Mouse (Mus musculus): ENCODE data around the gene Ppp1r16b. TPM values are rescaled to one million over a fixed set of nuclear protein-coding genes. Genes with fewer than 3 reads are reported as not detected.

Gene Ppp1r16b
- polyA plus RNA-seq, 1 experiment from 2014 or later, result 2.9 TPM

- H3K36me3 ChIP-seq (replicated peaks), result 0 out of 2 replicates have a peak, but pooled peaks cover 5% of the 10 kb centered on the region
These were observed 103.2 kb downstream of the Ppp1r16b start for GRCm38 (mm10) chr2:158768350-158768749.

DNA sequence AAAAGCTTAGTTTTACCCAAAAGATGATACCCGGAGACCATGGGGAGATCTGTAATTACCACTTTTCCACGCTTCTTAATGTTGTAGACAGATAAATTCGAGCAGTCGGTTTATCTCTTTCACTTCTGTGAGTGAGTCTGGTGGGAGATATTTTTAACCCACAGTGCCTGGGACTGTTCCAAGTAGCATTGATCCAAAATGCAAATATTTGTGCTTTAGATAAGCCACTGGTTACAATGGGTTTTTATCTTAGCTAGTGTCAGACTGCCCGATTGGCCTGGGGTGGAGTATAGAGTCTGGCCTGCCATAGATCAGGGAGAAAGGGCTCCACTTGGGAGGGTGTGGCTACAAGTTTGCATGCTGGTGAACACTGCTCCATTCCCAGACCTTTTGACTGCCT is 103.6 kb downstream of the Ppp1r16b start:
- Histone ChIP-seq H3K27ac (no peak overlapping the region), H3K36me3 (replicated peaks) (peaks cover 5% of the 10 kb centered on the region; the same call in 1 of the 2 replicates), H3K27me3 (no peaks in the 10 kb centered on the region), H3K4me2 (peak overlapping the region; percentile 78), H3K4me1 (peaks cover 54% of the 10 kb centered on the region), H3K9me3 (no peaks in the 10 kb centered on the region), H3K4me3 (replicated peaks) (peak overlapping the region; percentile 71), H3K9ac (peak overlapping the region; percentile 65)
- ATAC-seq (ENCODE audit: low FRiP score), result no peak
- 9% methylated on average over 5 of the region's 5 CpGs for WGBS

More at GRCm38 (mm10) chr2:158768350-158768749, 103.2 kb downstream of the Ppp1r16b start:
- H3K27ac ChIP-seq, result peak overlapping the region; percentile 68
- H3K4me2 ChIP-seq, result peak overlapping the region; percentile 78
- peak; percentile 12; the same call in 1 of the 2 replicates for ATAC-seq (ENCODE audit: low FRiP score)
- H3K9ac ChIP-seq, result peak overlapping the region; percentile 65
- H3K4me3 ChIP-seq (replicated peaks), result peak overlapping the region; percentile 71
- H3K27me3 ChIP-seq, result no peaks in the 10 kb centered on the region
- WGBS, result 0% methylated on average over 31 of the region's 37 CpGs
- H3K9me3 ChIP-seq, result no peaks in the 10 kb centered on the region
- H3K4me1 ChIP-seq, result peaks cover 51% of the 10 kb centered on the region

DNA sequence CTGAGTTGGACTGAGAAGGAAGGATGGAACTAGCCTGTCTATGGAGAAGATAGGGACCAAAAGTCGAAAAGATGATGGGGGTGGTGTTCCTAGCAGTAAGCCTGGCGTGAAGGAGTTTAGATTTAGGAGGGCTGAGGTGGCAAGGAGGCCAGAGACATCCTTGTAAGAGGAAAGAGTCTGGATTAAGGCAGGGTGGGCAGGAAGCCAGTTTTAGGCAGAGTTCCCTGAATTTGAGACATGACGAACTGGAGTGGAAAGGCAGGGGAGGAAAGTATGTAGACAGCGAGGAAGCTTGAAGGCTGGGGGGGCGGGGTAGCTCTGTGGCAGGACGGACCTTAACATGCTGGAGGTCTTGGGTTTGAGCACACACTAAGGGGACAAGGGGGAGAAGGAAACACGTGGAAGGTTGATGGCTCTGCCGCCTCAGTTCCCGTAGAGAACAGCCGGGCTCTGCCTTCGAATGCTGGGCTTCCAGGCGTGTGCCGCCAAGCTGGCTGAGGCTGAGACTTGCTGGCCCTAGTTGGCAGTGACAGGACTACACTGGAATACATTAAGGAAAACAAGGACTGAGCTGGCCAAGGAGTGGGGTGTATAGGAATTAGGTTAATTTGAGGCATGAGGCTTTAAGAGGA is 105.0 kb downstream of the Ppp1r16b start:
- Histone ChIP-seq H3K36me3 (replicated peaks) (peaks cover 8% of the 10 kb centered on the region; the same call in 1 of the 2 replicates), H3K9ac (peak overlapping the region; percentile 65), H3K27ac (no peak overlapping the region), H3K27me3 (no peaks in the 10 kb centered on the region), H3K4me3 (replicated peaks) (peak overlapping the region; percentile 71), H3K9me3 (no peaks in the 10 kb centered on the region), H3K4me1 (peaks cover 54% of the 10 kb centered on the region), H3K4me2 (peak overlapping the region; percentile 78)
- ATAC-seq (ENCODE audit: low FRiP score), result no peak
- 49% methylated on average over 13 of the region's 13 CpGs for WGBS

DNA sequence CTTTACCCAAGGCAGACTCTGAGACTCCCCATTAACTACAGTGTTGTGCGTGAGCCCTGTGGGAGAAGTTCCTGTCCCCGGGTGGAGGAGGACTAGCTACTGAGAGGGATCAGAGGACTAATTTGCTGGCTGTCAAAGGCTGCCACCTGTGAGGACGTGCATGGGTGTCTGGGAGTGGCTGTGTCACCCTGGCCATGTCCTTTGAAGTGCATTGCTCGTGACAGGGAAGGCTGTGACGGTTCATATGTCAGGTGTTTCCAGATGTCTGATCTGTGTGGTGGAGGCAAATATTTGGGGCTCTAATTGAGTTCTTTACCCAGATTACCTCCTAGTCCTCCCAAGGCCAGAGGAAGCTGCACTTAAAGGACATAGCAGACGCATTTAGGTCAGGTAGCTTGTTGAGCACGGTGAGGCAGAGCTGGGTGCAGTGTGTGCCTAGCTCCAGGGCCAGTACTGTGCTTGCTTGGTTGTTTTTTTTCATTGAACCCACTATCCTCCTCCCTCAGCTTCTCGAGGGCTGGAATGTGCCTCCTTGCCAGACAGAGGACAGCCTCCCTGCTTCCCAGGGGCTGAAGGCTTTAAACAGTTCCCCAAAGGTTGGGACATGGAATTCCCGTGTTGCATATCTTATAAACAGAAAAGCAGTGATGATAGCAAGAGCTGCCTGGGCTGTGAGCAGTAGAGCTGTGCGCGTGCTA is 106.0 kb downstream of the Ppp1r16b start:
- peaks cover 54% of the 10 kb centered on the region for H3K4me1 ChIP-seq
- no peak overlapping the region for H3K27ac ChIP-seq
- peak overlapping the region; percentile 71; the same call in 1 of the 2 replicates for H3K4me3 ChIP-seq (replicated peaks)

DNA sequence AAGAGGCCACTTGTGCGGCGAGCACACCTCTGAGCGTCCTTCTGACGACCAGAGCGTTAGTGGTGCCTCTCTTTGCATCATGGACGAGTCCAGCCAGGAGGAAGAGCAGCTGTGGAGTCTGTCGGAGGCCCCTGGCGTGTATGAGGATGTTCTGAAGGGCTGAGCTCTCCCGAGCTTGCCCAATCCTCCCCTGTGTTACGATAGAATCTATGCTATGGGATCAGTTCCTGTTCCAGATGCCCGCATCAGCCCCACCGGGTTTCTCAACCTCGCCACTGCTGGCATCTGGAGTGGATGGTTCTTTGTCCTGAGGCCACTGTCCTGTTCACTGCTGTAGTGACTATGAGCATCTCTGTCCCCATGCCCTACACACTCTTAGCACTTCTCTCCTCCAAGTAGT is 107.6 kb downstream of the Ppp1r16b start:
- WGBS, result 81% methylated on average over 13 of the region's 13 CpGs
- H3K4me1 ChIP-seq, result peaks cover 53% of the 10 kb centered on the region

More for the DNA sequence above, 106.0 kb downstream of the Ppp1r16b start:
- no peak for ATAC-seq (ENCODE audit: low FRiP score)
- Histone ChIP-seq H3K27me3 (no peaks in the 10 kb centered on the region), H3K4me2 (peak overlapping the region; percentile 78), H3K9me3 (no peaks in the 10 kb centered on the region), H3K36me3 (replicated peaks) (peaks cover 14% of the 10 kb centered on the region), H3K9ac (peak overlapping the region; percentile 36; the same call in 1 of the 2 replicates)
- WGBS, result 62% methylated on average over 11 of the region's 11 CpGs

GRCm38 (mm10) chr2:158774886-158775285 is 109.7 kb downstream of the Ppp1r16b start:
- Histone ChIP-seq H3K9ac (no peak overlapping the region), H3K4me3 (replicated peaks) (no peak overlapping the region), H3K4me1 (peaks cover 38% of the 10 kb centered on the region), H3K27me3 (no peaks in the 10 kb centered on the region), H3K4me2 (no peak overlapping the region), H3K27ac (no peak overlapping the region), H3K36me3 (replicated peaks) (peaks cover 29% of the 10 kb centered on the region), H3K9me3 (no peaks in the 10 kb centered on the region)
- ATAC-seq (ENCODE audit: low FRiP score), result no peak
- WGBS, result 90% methylated on average over 8 of the region's 8 CpGs

More for the DNA sequence above, 107.6 kb downstream of the Ppp1r16b start:
- Histone ChIP-seq H3K36me3 (replicated peaks) (peaks cover 20% of the 10 kb centered on the region), H3K9ac (no peak overlapping the region), H3K9me3 (no peaks in the 10 kb centered on the region), H3K4me2 (no peak overlapping the region), H3K27ac (no peak overlapping the region), H3K4me3 (replicated peaks) (no peak overlapping the region), H3K27me3 (no peaks in the 10 kb centered on the region)
- ATAC-seq (ENCODE audit: low FRiP score), result no peak

GRCm38 (mm10) chr2:158776716-158777115 is 111.5 kb downstream of the Ppp1r16b start:
- H3K36me3 ChIP-seq (replicated peaks), result peaks cover 46% of the 10 kb centered on the region
- no peaks in the 10 kb centered on the region for H3K27me3 ChIP-seq
- 92% methylated on average over 4 of the region's 4 CpGs for WGBS

DNA sequence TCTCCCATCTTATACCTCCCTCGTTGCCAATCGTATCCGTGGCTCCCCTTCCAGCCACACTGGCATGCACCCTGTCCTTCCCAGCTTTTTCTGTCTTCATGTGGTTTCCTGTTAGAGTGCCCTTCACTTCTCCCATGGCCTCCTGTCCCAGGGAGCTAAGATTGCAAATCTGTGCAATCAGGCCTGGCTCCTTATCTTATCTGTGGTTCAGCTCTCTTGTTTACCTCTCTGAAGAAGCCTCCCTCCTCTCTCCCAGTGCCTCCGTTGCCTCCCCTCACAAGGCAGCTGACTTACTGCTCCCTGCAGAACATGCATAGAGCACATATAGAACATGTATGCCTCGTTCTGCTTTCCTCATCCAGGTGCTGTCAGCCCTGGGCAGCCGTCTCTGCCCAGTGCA is 112.3 kb downstream of the Ppp1r16b start:
- ATAC-seq (ENCODE audit: low FRiP score), result no peak
- Histone ChIP-seq H3K27ac (no peak overlapping the region), H3K9ac (no peak overlapping the region), H3K4me1 (peaks cover 16% of the 10 kb centered on the region; the same call in 1 of the 2 replicates), H3K4me3 (replicated peaks) (no peak overlapping the region), H3K27me3 (no peaks in the 10 kb centered on the region), H3K9me3 (no peaks in the 10 kb centered on the region), H3K36me3 (replicated peaks) (peaks cover 51% of the 10 kb centered on the region), H3K4me2 (no peak overlapping the region)
- 87% methylated on average over 6 of the region's 6 CpGs for WGBS

More at GRCm38 (mm10) chr2:158776716-158777115, 111.5 kb downstream of the Ppp1r16b start:
- Histone ChIP-seq H3K4me1 (peaks cover 20% of the 10 kb centered on the region), H3K9me3 (no peaks in the 10 kb centered on the region), H3K9ac (no peak overlapping the region), H3K4me2 (no peak overlapping the region), H3K4me3 (replicated peaks) (no peak overlapping the region), H3K27ac (no peak overlapping the region)
- ATAC-seq (ENCODE audit: low FRiP score), result no peak

- no peaks in the 10 kb centered on the region for H3K27me3 ChIP-seq
- H3K9ac ChIP-seq, result no peak overlapping the region
- H3K4me1 ChIP-seq, result 0 out of 2 replicates have a peak, but pooled peaks cover 8% of the 10 kb centered on the region
- H3K9me3 ChIP-seq, result no peaks in the 10 kb centered on the region
- H3K4me3 ChIP-seq (replicated peaks), result no peak overlapping the region
- ATAC-seq (ENCODE audit: low FRiP score), result no peak
- no peak overlapping the region for H3K27ac ChIP-seq
- H3K36me3 ChIP-seq (replicated peaks), result peaks cover 54% of the 10 kb centered on the region
- H3K4me2 ChIP-seq, result no peak overlapping the region
- 87% methylated on average over 7 of the region's 7 CpGs for WGBS
These were observed 113.2 kb downstream of the Ppp1r16b start for GRCm38 (mm10) chr2:158778349-158778748.

DNA sequence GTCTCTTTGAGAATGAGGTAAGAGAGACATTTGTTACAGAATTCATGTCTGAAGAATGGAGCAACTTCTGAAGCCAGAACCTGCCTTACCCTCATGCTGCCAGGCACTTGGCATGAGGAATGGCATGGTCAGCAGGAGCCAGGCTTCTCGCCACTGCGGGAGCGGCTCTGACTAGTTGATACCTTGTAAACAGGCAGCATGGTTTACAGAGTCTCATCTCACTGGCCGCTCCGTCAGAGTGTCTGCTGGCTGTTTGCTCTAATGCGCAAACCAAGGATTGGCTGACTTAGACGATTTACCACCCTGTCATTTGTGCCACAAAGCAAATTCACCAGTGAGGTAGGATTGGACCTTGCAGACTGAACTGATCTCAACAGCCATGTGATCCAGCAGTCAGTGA is 115.9 kb downstream of the Ppp1r16b start:
- 98% methylated on average over 7 of the region's 7 CpGs for WGBS
- no peak for ATAC-seq (ENCODE audit: low FRiP score)
- no peak overlapping the region for H3K9ac ChIP-seq
- no peaks in the 10 kb centered on the region for H3K27me3 ChIP-seq
- 0 out of 2 replicates have a peak, but pooled peaks cover 5% of the 10 kb centered on the region for H3K4me1 ChIP-seq
- no peak overlapping the region for H3K4me2 ChIP-seq
- H3K36me3 ChIP-seq (replicated peaks), result peaks cover 74% of the 10 kb centered on the region
- no peaks in the 10 kb centered on the region for H3K9me3 ChIP-seq
- no peak overlapping the region for H3K27ac ChIP-seq
- H3K4me3 ChIP-seq (replicated peaks), result no peak overlapping the region

DNA sequence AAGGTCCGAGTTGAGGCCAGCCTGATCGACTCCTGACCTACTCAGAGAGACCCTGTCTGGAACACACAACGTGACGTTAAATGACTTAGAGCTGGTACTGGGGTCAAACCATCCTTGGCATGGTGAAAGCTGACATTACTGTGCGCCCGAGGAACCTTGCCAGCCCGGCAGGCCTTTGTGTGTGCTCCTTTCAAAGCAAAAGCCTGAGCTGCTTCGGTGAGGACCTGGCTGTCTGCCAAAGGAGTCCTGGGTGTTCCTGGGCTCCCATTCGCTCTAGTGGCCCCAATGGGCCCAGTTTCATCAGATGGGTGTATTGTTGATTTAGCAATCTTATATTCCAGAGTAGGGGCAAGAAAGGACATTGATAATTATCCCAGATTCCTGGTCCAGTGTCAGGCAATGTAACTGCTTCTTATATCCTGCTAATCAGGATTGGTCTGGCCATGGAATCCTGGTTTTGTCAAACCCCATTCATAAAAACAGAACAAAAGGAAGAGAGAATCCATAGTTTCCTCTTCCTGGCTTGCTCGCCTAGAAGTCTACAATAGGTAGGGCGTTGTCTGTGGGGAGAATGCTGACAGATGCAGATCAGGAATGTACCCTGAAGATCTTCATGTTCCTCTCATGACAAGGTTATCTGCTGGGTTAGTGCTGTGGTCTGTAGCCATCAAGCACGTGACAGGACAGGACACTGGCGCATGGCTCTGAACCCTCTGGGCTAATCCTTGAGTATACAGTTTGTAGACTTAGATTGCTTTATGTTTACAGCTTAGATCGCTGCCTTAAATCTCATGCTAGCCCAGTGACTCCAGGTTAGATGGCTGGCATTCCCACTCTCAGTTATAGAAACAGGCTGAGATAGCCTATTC is 122.0 kb downstream of the Ppp1r16b start:
- WGBS, result 77% methylated on average over 14 of the region's 14 CpGs
- 0 out of 2 replicates have a peak overlapping the region, but pooled peaks have one; percentile 13 for H3K27ac ChIP-seq
- H3K4me3 ChIP-seq (replicated peaks), result no peak overlapping the region
- H3K9me3 ChIP-seq, result no peaks in the 10 kb centered on the region
- no peak overlapping the region for H3K4me2 ChIP-seq
- no peaks in the 10 kb centered on the region for H3K27me3 ChIP-seq
- peaks cover 11% of the 10 kb centered on the region for H3K4me1 ChIP-seq
- ATAC-seq (ENCODE audit: low FRiP score), result no peak
- peaks cover 42% of the 10 kb centered on the region for H3K36me3 ChIP-seq (replicated peaks)
- no peak overlapping the region for H3K9ac ChIP-seq
